Mouse (Mus musculus) kidney, postnatal 0 days (tissue): Measurements from ENCODE around the gene Zfp526. TPM values are rescaled to one million over a fixed set of nuclear protein-coding genes. Genes with fewer than 3 reads are reported as not detected.

Experiments used
- ATAC-seq: fragments of 200-750 bp; cut with Nextera tagmentation; replicated peaks from 2 replicates; pipeline ENCODE4 v1.8.0; 2017; ENCODE audit warnings: low read depth, moderate number of reproducible peaks, moderate TSS enrichment, moderate library complexity; ENCODE audit not compliant: low FRiP score
- DNase-seq: peaks from one replicate; pipeline ENCODE4 v3.0.0-alpha.2; 2016; ENCODE audit warnings: low spot score
- H3K27ac ChIP-seq: fragments of 300-500 bp; sonication (generic); 2 replicates; pipeline ENCODE4 v1.5.1; 2014; ENCODE audit warnings: mild to moderate bottlenecking
- H3K27me3 ChIP-seq: fragments of 300-500 bp; sonication (generic); 2 replicates; pipeline ENCODE4 v1.6.1; 2014; ENCODE audit warnings: low read length, mixed read lengths; ENCODE audit not compliant: insufficient read depth
- H3K36me3 ChIP-seq: fragments of 300-500 bp; sonication (generic); 2 replicates; pipeline ENCODE4 v1.6.1; 2014; ENCODE audit warnings: low read length, mixed read lengths; ENCODE audit not compliant: insufficient read depth
- H3K4me1 ChIP-seq: fragments of 300-500 bp; sonication (generic); replicated peaks from 2 replicates; pipeline ENCODE4 v1.6.1; 2014; ENCODE audit warnings: antibody characterized with exemption, low read length, mixed read lengths; ENCODE audit not compliant: insufficient read depth
- H3K4me2 ChIP-seq: fragments of 300-500 bp; sonication (generic); 2 replicates; pipeline ENCODE4 v1.6.1; 2014; ENCODE audit warnings: mild to moderate bottlenecking, low read length, moderate library complexity, mixed read lengths
- H3K4me3 ChIP-seq: fragments of 300-500 bp; sonication (generic); replicated peaks from 2 replicates; pipeline ENCODE4 v1.5.1; 2014; ENCODE audit warnings: low read depth, low read length
- H3K9ac ChIP-seq: fragments of 300-500 bp; sonication (generic); 2 replicates; pipeline ENCODE4 v1.6.1; 2014; ENCODE audit warnings: low read depth, low read length
- H3K9me3 ChIP-seq: fragments of 300-500 bp; sonication (generic); replicated peaks from 2 replicates; pipeline ENCODE4 v1.6.1; 2016; ENCODE audit warnings: low read length, inconsistent platforms, mixed read lengths
- CTCF ChIP-seq: IDR thresholded peaks from 2 replicates; pipeline ENCODE4 v1.5.1; 2016; ENCODE audit warnings: antibody characterized with exemption, low read depth, mild to moderate bottlenecking, moderate library complexity
- WGBS: fragments of 180-500 bp; shearing (Covaris S2); extraction: QIAGEN DNeasy Blood & Tissue Kit; methylation state at CpG from one replicate; pipeline ENCODE4 v1.1.7; 2014; 5-methylcytosine and 5-hydroxymethylcytosine counted together
- polyA plus RNA-seq: library from polyadenylated mRNA; unstranded; fragments of >200 nt; fragmentation: Nextera tagmentation; extraction: Ambion mirVana; gene quantifications from 2 replicates; pipeline ENCODE4 v1.2.1, GENCODE M21; 2015

Zfp526 gene
- 1.9 and 2.1 TPM in 2 replicates for polyA plus RNA-seq

- Histone ChIP-seq H3K9me3 (no peaks in the 10 kb centered on the region), H3K4me3 (peak within 1 kb of the TSS; percentile 64), H3K36me3 (peaks cover 20% of the 10 kb centered on the region; the same call in 1 of the 2 replicates), H3K4me2 (peak within 1 kb of the TSS; percentile 87), H3K4me1 (peaks cover 15% of the 10 kb centered on the region), H3K27ac (peak within 1 kb of the TSS; percentile 83), H3K9ac (peak within 1 kb of the TSS; percentile 52), H3K27me3 (no peaks in the 10 kb centered on the region)
- peak; percentile 98 for DNase-seq
- under 1% methylated on average over 45 of the region's 45 CpGs for WGBS
- peak; percentile 92 for ATAC-seq
- peak; percentile 52 for TF ChIP-seq CTCF
Observed at GRCm38 (mm10) chr7:25221102-25221883, at the start of gene Zfp526. Zfp526 (plus strand) TSS chr7:25221425.

DNA sequence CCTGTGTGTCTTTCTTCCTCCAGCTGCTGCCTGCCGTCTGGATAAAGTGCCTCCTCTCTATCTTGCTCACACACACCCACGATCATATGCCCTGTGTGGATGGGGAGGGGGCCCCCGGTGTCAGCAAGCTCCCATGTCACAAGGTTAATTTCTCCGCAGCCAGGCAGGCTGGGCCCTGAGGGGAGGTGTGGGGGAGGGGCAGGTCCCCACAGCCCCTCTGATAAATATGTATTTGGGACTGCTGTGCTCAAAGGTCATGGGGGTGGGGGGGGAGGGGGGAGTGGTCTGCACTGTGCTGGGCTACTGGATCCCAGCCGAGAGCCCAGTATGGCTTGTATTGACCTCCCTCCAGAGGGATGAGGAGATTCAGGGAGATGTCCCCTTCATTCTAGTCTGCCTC lies 48.6 kb upstream of the Zfp526 start:
- Histone ChIP-seq H3K4me3 (no peak overlapping the region), H3K27me3 (peaks cover 13% of the 10 kb centered on the region), H3K4me2 (no peak overlapping the region), H3K9me3 (no peaks in the 10 kb centered on the region), H3K36me3 (no peaks in the 10 kb centered on the region), H3K4me1 (no peaks in the 10 kb centered on the region), H3K27ac (no peak overlapping the region), H3K9ac (no peak overlapping the region)
- ATAC-seq = no peak
- 23% methylated on average over 5 of the region's 5 CpGs for WGBS
- no peak for TF ChIP-seq CTCF
- DNase-seq = no peak

- no peak overlapping the region for H3K27ac ChIP-seq
Observed at GRCm38 (mm10) chr7:25174343-25174742, 46.9 kb upstream of the Zfp526 start.

DNA sequence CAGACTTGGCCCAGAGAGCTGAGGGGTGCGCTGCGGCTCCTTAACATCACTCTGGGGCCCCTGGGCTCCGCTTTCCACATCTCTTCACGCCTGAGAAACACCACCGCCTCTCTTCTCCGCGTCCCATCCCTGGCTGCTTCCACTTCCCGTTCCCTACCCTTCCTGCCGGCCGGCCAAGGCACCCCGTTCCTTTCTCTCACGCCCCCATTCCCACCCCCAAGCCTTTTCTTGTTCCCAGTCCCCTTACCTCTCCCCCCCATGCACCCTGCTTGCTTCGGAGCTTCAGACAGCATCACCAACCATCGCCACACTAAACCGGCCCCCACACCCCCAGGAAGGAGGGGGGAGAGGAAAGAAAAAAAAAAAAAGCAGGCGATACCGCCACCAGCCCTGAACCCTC lies 42.9 kb upstream of the Zfp526 start:
- DNase-seq = no peak
- peaks cover 63% of the 10 kb centered on the region for H3K27me3 ChIP-seq
- ATAC-seq = no peak
- no peak overlapping the region for H3K9ac ChIP-seq
- H3K4me2 ChIP-seq = peak overlapping the region; percentile 78
- 0 out of 2 replicates have a peak overlapping the region, but pooled peaks have one; percentile 38 for H3K4me3 ChIP-seq
- no peak overlapping the region for H3K27ac ChIP-seq
- TF ChIP-seq CTCF = no peak
- no peaks in the 10 kb centered on the region for H3K36me3 ChIP-seq
- H3K4me1 ChIP-seq = peaks cover 5% of the 10 kb centered on the region; the same call in 1 of the 2 replicates
- WGBS = 2% methylated on average over 17 of the region's 17 CpGs
- no peaks in the 10 kb centered on the region for H3K9me3 ChIP-seq

More at GRCm38 (mm10) chr7:25174343-25174742, 46.9 kb upstream of the Zfp526 start:
- Histone ChIP-seq H3K9ac (no peak overlapping the region), H3K4me3 (no peak overlapping the region), H3K36me3 (no peaks in the 10 kb centered on the region), H3K9me3 (no peaks in the 10 kb centered on the region), H3K4me2 (no peak overlapping the region), H3K27me3 (peaks cover 30% of the 10 kb centered on the region), H3K4me1 (peaks cover 5% of the 10 kb centered on the region; the same call in 1 of the 2 replicates)
- TF ChIP-seq CTCF = no peak
- DNase-seq (no peak), ATAC-seq (no peak)
- 65% methylated on average over 11 of the region's 11 CpGs for WGBS

- Histone ChIP-seq H3K4me1 (peaks cover 5% of the 10 kb centered on the region; the same call in 1 of the 2 replicates), H3K27ac (no peak overlapping the region), H3K36me3 (no peaks in the 10 kb centered on the region), H3K9ac (no peak overlapping the region), H3K27me3 (peaks cover 63% of the 10 kb centered on the region), H3K4me3 (peak overlapping the region; percentile 38), H3K4me2 (peak overlapping the region; percentile 78), H3K9me3 (no peaks in the 10 kb centered on the region)
- no peak for TF ChIP-seq CTCF
- no peak; the same call in 1 of the 2 replicates for ATAC-seq
- under 1% methylated on average over 55 of the region's 56 CpGs for WGBS
- DNase-seq = no peak
Observed at GRCm38 (mm10) chr7:25178787-25179605, 42.2 kb upstream of the Zfp526 start.

DNA sequence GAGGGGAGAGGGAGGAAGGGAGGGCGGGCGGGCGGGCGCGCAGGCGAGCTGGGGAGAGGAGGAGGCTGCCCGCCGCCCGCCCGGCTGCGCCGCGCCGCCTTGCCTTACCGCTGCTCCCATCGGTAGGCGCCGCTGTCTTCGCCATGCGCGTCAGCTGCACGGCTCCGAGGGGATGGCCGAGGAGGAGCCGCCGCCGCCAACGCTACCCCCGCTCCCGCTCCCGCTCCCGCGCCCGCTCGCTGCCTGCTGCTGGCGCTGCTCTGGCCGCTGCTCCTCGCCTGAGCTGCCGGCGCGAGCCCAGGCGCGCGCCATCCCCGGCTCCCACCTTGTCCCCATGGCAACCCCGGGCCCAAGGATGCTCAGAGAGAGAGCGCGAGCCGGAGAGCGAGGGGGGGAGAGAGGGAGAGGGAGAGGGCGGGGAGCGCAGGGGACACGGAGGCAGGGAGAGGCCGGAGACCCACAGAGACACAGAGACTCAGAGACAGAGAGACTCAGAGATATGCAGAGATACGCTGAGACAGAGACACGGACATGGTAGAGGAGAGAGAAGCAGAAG lies 41.5 kb upstream of the Zfp526 start, which contains the start of gene Pou2f2:
Gene Pou2f2, minus strand, starts transcription at position 121 of the 556 bp plus-strand sequence.
- TF ChIP-seq CTCF = peak; percentile 41; the same call in 1 of the 2 replicates
- ATAC-seq (peak; percentile 74), DNase-seq (peak; percentile 75)
- Histone ChIP-seq H3K4me1 (peaks cover 5% of the 10 kb centered on the region; the same call in 1 of the 2 replicates), H3K4me2 (peak within 1 kb of the TSS; percentile 78), H3K27ac (no peak within 1 kb of the TSS), H3K36me3 (no peaks in the 10 kb centered on the region), H3K9me3 (no peaks in the 10 kb centered on the region), H3K9ac (no peak within 1 kb of the TSS), H3K27me3 (peaks cover 63% of the 10 kb centered on the region), H3K4me3 (peak within 1 kb of the TSS; percentile 38)
- WGBS = 2% methylated on average over 30 of the region's 56 CpGs
